Mouse (Mus musculus) embryonic facial prominence, embryonic 15.5 days (tissue): Measurements from ENCODE around the gene Itih5. TPM values are rescaled to one million over a fixed set of nuclear protein-coding genes. Genes with fewer than 3 reads are reported as not detected.
A peak's percentile ranks its signal among the peaks of the same experiment; 100 is the strongest.

Experiments
- ATAC-seq: fragments of 200-750 bp; cut with Nextera tagmentation; 2 replicates; pipeline ENCODE4 v1.8.0; 2017; ENCODE audit warnings: low read depth, moderate TSS enrichment; ENCODE audit not compliant: insufficient number of reproducible peaks, low FRiP score, low TSS enrichment
- H3K27ac ChIP-seq: fragments of 300-500 bp; sonication (generic); replicated peaks from 2 replicates; pipeline ENCODE4 v1.5.1; 2015; ENCODE audit warnings: mild to moderate bottlenecking, inconsistent platforms
- H3K27me3 ChIP-seq: fragments of 300-500 bp; sonication (generic); 2 replicates; pipeline ENCODE4 v1.6.1; 2015; ENCODE audit warnings: inconsistent platforms
- H3K36me3 ChIP-seq: fragments of 300-500 bp; sonication (generic); 2 replicates; pipeline ENCODE4 v1.6.1; 2015; ENCODE audit warnings: mild to moderate bottlenecking, inconsistent platforms
- H3K4me1 ChIP-seq: fragments of 300-500 bp; sonication (generic); 2 replicates; pipeline ENCODE4 v1.6.1; 2015; ENCODE audit warnings: inconsistent platforms
- H3K4me2 ChIP-seq: fragments of 300-500 bp; sonication (generic); replicated peaks from 2 replicates; pipeline ENCODE4 v1.6.1; 2015; ENCODE audit warnings: mild to moderate bottlenecking, inconsistent platforms
- H3K4me3 ChIP-seq: fragments of 300-500 bp; sonication (generic); replicated peaks from 2 replicates; pipeline ENCODE4 v1.5.1; 2015; ENCODE audit warnings: mild to moderate bottlenecking, inconsistent platforms
- H3K9ac ChIP-seq: fragments of 300-500 bp; sonication (generic); 2 replicates; pipeline ENCODE4 v1.6.1; 2015; ENCODE audit warnings: inconsistent platforms
- H3K9me3 ChIP-seq: fragments of 300-500 bp; sonication (generic); replicated peaks from 2 replicates; pipeline ENCODE4 v1.6.1; 2016; ENCODE audit warnings: inconsistent platforms
- WGBS: fragments of 180-500 bp; shearing (Covaris S2); methylation state at CpG from one replicate; pipeline ENCODE4 v1.1.7; 2015; 5-methylcytosine and 5-hydroxymethylcytosine counted together
- polyA plus RNA-seq: library from polyadenylated mRNA; unstranded; fragments of >200 nt; fragmentation: Nextera tagmentation; extraction: Ambion mirVana; gene quantifications from 2 replicates; pipeline ENCODE4 v1.2.1, GENCODE M21; 2015

Itih5 gene
- polyA plus RNA-seq, 1 experiment from 2014 or later = 13.2 TPM

- Histone ChIP-seq H3K9me3 (no peaks in the 10 kb centered on the region), H3K4me2 (no peak overlapping the region)
- 61% methylated on average over 6 of the region's 6 CpGs for WGBS
Measured at GRCm38 (mm10) chr2:10133941-10134340, 19.4 kb upstream of the Itih5 start.

GRCm38 (mm10) chr2:10137320-10137719, 16.1 kb upstream of the Itih5 start:
- H3K4me1 ChIP-seq = no peaks in the 10 kb centered on the region
- H3K9me3 ChIP-seq = no peaks in the 10 kb centered on the region
- H3K36me3 ChIP-seq = no peaks in the 10 kb centered on the region
- H3K4me3 ChIP-seq = no peak overlapping the region
- no peak overlapping the region for H3K4me2 ChIP-seq
- no peak for ATAC-seq
- no peak overlapping the region for H3K27ac ChIP-seq
- 87% methylated on average over 2 of the region's 2 CpGs for WGBS
- H3K27me3 ChIP-seq = 0 out of 2 replicates have a peak, but pooled peaks cover 5% of the 10 kb centered on the region
- no peak overlapping the region for H3K9ac ChIP-seq

More at GRCm38 (mm10) chr2:10133941-10134340, 19.4 kb upstream of the Itih5 start:
- H3K36me3 ChIP-seq = no peaks in the 10 kb centered on the region
- no peak overlapping the region for H3K9ac ChIP-seq
- H3K27me3 ChIP-seq = no peaks in the 10 kb centered on the region
- no peak overlapping the region for H3K4me3 ChIP-seq
- no peaks in the 10 kb centered on the region for H3K4me1 ChIP-seq
- no peak overlapping the region for H3K27ac ChIP-seq
- ATAC-seq = no peak

- H3K4me2 ChIP-seq = no peak overlapping the region
- no peaks in the 10 kb centered on the region for H3K9me3 ChIP-seq
- no peak for ATAC-seq
- no peaks in the 10 kb centered on the region for H3K4me1 ChIP-seq
- no peak overlapping the region for H3K27ac ChIP-seq
- WGBS = 70% methylated on average over 5 of the region's 5 CpGs
- no peak overlapping the region for H3K4me3 ChIP-seq
- H3K27me3 ChIP-seq = 0 out of 2 replicates have a peak, but pooled peaks cover 5% of the 10 kb centered on the region
- no peak overlapping the region for H3K9ac ChIP-seq
- no peaks in the 10 kb centered on the region for H3K36me3 ChIP-seq
Measured at GRCm38 (mm10) chr2:10140456-10140855, 12.9 kb upstream of the Itih5 start.

- peaks cover 4% of the 10 kb centered on the region; the same call in 1 of the 2 replicates for H3K4me1 ChIP-seq
- 0 out of 2 replicates have a peak, but pooled peaks cover 5% of the 10 kb centered on the region for H3K27me3 ChIP-seq
- no peaks in the 10 kb centered on the region for H3K9me3 ChIP-seq
- no peak overlapping the region for H3K27ac ChIP-seq
- no peak overlapping the region for H3K4me2 ChIP-seq
- no peaks in the 10 kb centered on the region for H3K36me3 ChIP-seq
- no peak overlapping the region for H3K4me3 ChIP-seq
- WGBS = 34% methylated on average over 8 of the region's 8 CpGs
- H3K9ac ChIP-seq = no peak overlapping the region
- peak; percentile 69 for ATAC-seq
Measured at GRCm38 (mm10) chr2:10142472-10143454, 10.6 kb upstream of the Itih5 start.

- Histone ChIP-seq H3K27ac (no peak overlapping the region), H3K27me3 (0 out of 2 replicates have a peak, but pooled peaks cover 5% of the 10 kb centered on the region), H3K4me1 (peaks cover 4% of the 10 kb centered on the region; the same call in 1 of the 2 replicates), H3K9me3 (no peaks in the 10 kb centered on the region), H3K9ac (no peak overlapping the region), H3K4me2 (no peak overlapping the region), H3K36me3 (no peaks in the 10 kb centered on the region), H3K4me3 (no peak overlapping the region)
- WGBS = 38% methylated on average over 6 of the region's 6 CpGs
- ATAC-seq = no peak
Measured at GRCm38 (mm10) chr2:10145514-10145913, 7.9 kb upstream of the Itih5 start.

- Histone ChIP-seq H3K4me2 (no peak overlapping the region), H3K36me3 (no peaks in the 10 kb centered on the region), H3K27ac (no peak overlapping the region), H3K4me3 (no peak overlapping the region), H3K9me3 (no peaks in the 10 kb centered on the region), H3K9ac (no peak overlapping the region), H3K4me1 (peaks cover 4% of the 10 kb centered on the region; the same call in 1 of the 2 replicates), H3K27me3 (no peaks in the 10 kb centered on the region)
- 63% methylated on average over 8 of the region's 8 CpGs for WGBS
- no peak for ATAC-seq
Measured at GRCm38 (mm10) chr2:10147176-10147575, 6.2 kb upstream of the Itih5 start.

- no peaks in the 10 kb centered on the region for H3K27me3 ChIP-seq
- 76% methylated on average over 5 of the region's 5 CpGs for WGBS
- no peak overlapping the region for H3K27ac ChIP-seq
- no peak overlapping the region for H3K4me2 ChIP-seq
- H3K4me1 ChIP-seq = peaks cover 16% of the 10 kb centered on the region
- no peak overlapping the region for H3K9ac ChIP-seq
- H3K36me3 ChIP-seq = no peaks in the 10 kb centered on the region
- no peak for ATAC-seq
- no peaks in the 10 kb centered on the region for H3K9me3 ChIP-seq
- H3K4me3 ChIP-seq = no peak overlapping the region
Measured at GRCm38 (mm10) chr2:10152590-10152989, 781 bp upstream of the Itih5 start.

- no peak overlapping the region for H3K4me2 ChIP-seq
- no peak overlapping the region for H3K9ac ChIP-seq
- no peak overlapping the region for H3K4me3 ChIP-seq
- no peaks in the 10 kb centered on the region for H3K36me3 ChIP-seq
- WGBS = 70% methylated on average over 10 of the region's 10 CpGs
- ATAC-seq = no peak
- no peaks in the 10 kb centered on the region for H3K9me3 ChIP-seq
- H3K4me1 ChIP-seq = peaks cover 16% of the 10 kb centered on the region
- no peaks in the 10 kb centered on the region for H3K27me3 ChIP-seq
- no peak overlapping the region for H3K27ac ChIP-seq
Measured at GRCm38 (mm10) chr2:10157184-10157583, 3.8 kb downstream of the Itih5 start.

- no peak overlapping the region for H3K4me2 ChIP-seq
- H3K9ac ChIP-seq = no peak overlapping the region
- H3K4me1 ChIP-seq = peaks cover 15% of the 10 kb centered on the region
- no peak for ATAC-seq
- no peaks in the 10 kb centered on the region for H3K36me3 ChIP-seq
- H3K27me3 ChIP-seq = no peaks in the 10 kb centered on the region
- no peak overlapping the region for H3K4me3 ChIP-seq
- no peak overlapping the region for H3K27ac ChIP-seq
- no peaks in the 10 kb centered on the region for H3K9me3 ChIP-seq
- WGBS = 78% methylated on average over 4 of the region's 4 CpGs
Measured at GRCm38 (mm10) chr2:10162011-10162410, 8.6 kb downstream of the Itih5 start.

- WGBS = 24% methylated on average over 6 of the region's 6 CpGs
- ATAC-seq = no peak
- 0 out of 2 replicates have a peak overlapping the region, but pooled peaks have one; percentile 10 for H3K4me2 ChIP-seq
Measured at GRCm38 (mm10) chr2:10166635-10167034, 13.3 kb downstream of the Itih5 start.

GRCm38 (mm10) chr2:10167283-10167682, 13.9 kb downstream of the Itih5 start:
- WGBS = 83% methylated on average over 11 of the region's 11 CpGs
- H3K4me2 ChIP-seq = no peak overlapping the region

More at GRCm38 (mm10) chr2:10166635-10167034, 13.3 kb downstream of the Itih5 start:
- no peak overlapping the region for H3K27ac ChIP-seq
- H3K9ac ChIP-seq = no peak overlapping the region
- H3K27me3 ChIP-seq = no peaks in the 10 kb centered on the region
- no peaks in the 10 kb centered on the region for H3K9me3 ChIP-seq
- no peak overlapping the region for H3K4me3 ChIP-seq
- peaks cover 20% of the 10 kb centered on the region for H3K4me1 ChIP-seq
- no peaks in the 10 kb centered on the region for H3K36me3 ChIP-seq

More at GRCm38 (mm10) chr2:10167283-10167682, 13.9 kb downstream of the Itih5 start:
- no peaks in the 10 kb centered on the region for H3K9me3 ChIP-seq
- no peak overlapping the region for H3K4me3 ChIP-seq
- H3K4me1 ChIP-seq = peaks cover 20% of the 10 kb centered on the region
- no peak for ATAC-seq
- no peak overlapping the region for H3K9ac ChIP-seq
- H3K36me3 ChIP-seq = no peaks in the 10 kb centered on the region
- no peaks in the 10 kb centered on the region for H3K27me3 ChIP-seq
- H3K27ac ChIP-seq = no peak overlapping the region
